Mouse (Mus musculus) embryonic facial prominence, embryonic 14.5 days (tissue): ENCODE results near the gene 4931428F04Rik. TPM values are rescaled to one million over a fixed set of nuclear protein-coding genes. Genes with fewer than 3 reads are reported as not detected.
"Not testable (repeated sequence)": the region's sequence is repeated elsewhere in the genome, so short reads cannot be mapped to it uniquely, and the experiment has no call there.

Experiments used
- ATAC-seq: fragments of 200-750 bp; cut with Nextera tagmentation; 2 replicates; pipeline ENCODE4 v1.8.0; 2017; ENCODE audit warnings: low read depth, moderate number of reproducible peaks, moderate TSS enrichment
- DNase-seq: peaks from one replicate; pipeline ENCODE4 v3.0.0-alpha.2; 2015; ENCODE audit warnings: low spot score
- H3K27ac ChIP-seq: fragments of 300-500 bp; sonication (generic); replicated peaks from 2 replicates; pipeline ENCODE4 v1.5.1; 2014; ENCODE audit warnings: low read depth, mild to moderate bottlenecking, low read length, moderate library complexity
- H3K27me3 ChIP-seq: fragments of 300-500 bp; sonication (generic); replicated peaks from 2 replicates; pipeline ENCODE4 v1.6.1; 2014; ENCODE audit warnings: low read length; ENCODE audit not compliant: control insufficient read depth, insufficient read depth
- H3K36me3 ChIP-seq: fragments of 300-500 bp; sonication (generic); 2 replicates; pipeline ENCODE4 v1.6.1; 2014; ENCODE audit warnings: low read length, mixed read lengths; ENCODE audit not compliant: control insufficient read depth, insufficient read depth
- H3K4me1 ChIP-seq: fragments of 300-500 bp; sonication (generic); 2 replicates; pipeline ENCODE4 v1.6.1; 2014; ENCODE audit warnings: antibody characterized with exemption, low read length; ENCODE audit not compliant: control insufficient read depth, insufficient read depth
- H3K4me2 ChIP-seq: fragments of 300-500 bp; sonication (generic); 2 replicates; pipeline ENCODE4 v1.6.1; 2014; ENCODE audit warnings: low read depth, mild to moderate bottlenecking, low read length, moderate library complexity, mixed read lengths
- H3K4me3 ChIP-seq: fragments of 300-500 bp; sonication (generic); 2 replicates; pipeline ENCODE4 v1.5.1; 2014; ENCODE audit warnings: low read depth, mild to moderate bottlenecking, low read length
- H3K9ac ChIP-seq: fragments of 300-500 bp; sonication (generic); 2 replicates; pipeline ENCODE4 v1.6.1; 2014; ENCODE audit warnings: low read depth, mild to moderate bottlenecking, low read length, moderate library complexity, mixed read lengths
- H3K9me3 ChIP-seq: fragments of 300-500 bp; sonication (generic); 2 replicates; pipeline ENCODE4 v1.6.1; 2016; ENCODE audit warnings: low read length; ENCODE audit not compliant: control insufficient read depth
- WGBS: fragments of 180-500 bp; shearing (Covaris S2); extraction: QIAGEN DNeasy Blood & Tissue Kit; methylation state at CpG from one replicate; pipeline ENCODE4 v1.1.7; 2014; 5-methylcytosine and 5-hydroxymethylcytosine counted together
- polyA plus RNA-seq: library from polyadenylated mRNA; unstranded; fragments of >200 nt; fragmentation: Nextera tagmentation; extraction: Ambion mirVana; gene quantifications from 2 replicates; pipeline ENCODE4 v1.2.1, GENCODE M21; 2014

4931428F04Rik gene
- polyA plus RNA-seq, 1 experiment from 2014 or later: 8.1 TPM

- no peak for ATAC-seq
- Histone ChIP-seq H3K27ac (no peak overlapping the region), H3K4me1 (peaks cover 17% of the 10 kb centered on the region), H3K4me2 (no peak overlapping the region), H3K36me3 (no peaks in the 10 kb centered on the region), H3K9me3 (no peaks in the 10 kb centered on the region), H3K9ac (no peak overlapping the region), H3K27me3 (peaks cover 11% of the 10 kb centered on the region), H3K4me3 (no peak overlapping the region)
- 66% methylated on average over 14 of the region's 19 CpGs for WGBS
- no peak for DNase-seq
Observed at GRCm38 (mm10) chr8:105293405-105293804, 3.7 kb upstream of the 4931428F04Rik start.

- 83% methylated on average over 7 of the region's 7 CpGs for WGBS
- no peak overlapping the region for H3K4me3 ChIP-seq
- peaks cover 11% of the 10 kb centered on the region for H3K27me3 ChIP-seq
- H3K4me2 ChIP-seq: no peak overlapping the region
- DNase-seq (no peak), ATAC-seq (no peak)
- no peaks in the 10 kb centered on the region for H3K36me3 ChIP-seq
- H3K9me3 ChIP-seq: no peaks in the 10 kb centered on the region
- H3K9ac ChIP-seq: no peak overlapping the region
- H3K4me1 ChIP-seq: peaks cover 15% of the 10 kb centered on the region
- no peak overlapping the region for H3K27ac ChIP-seq
Observed at GRCm38 (mm10) chr8:105292471-105292870, 2.8 kb upstream of the 4931428F04Rik start.

GRCm38 (mm10) chr8:105291802-105292201, 2.1 kb upstream of the 4931428F04Rik start:
- ATAC-seq: not testable (repeated sequence)
- H3K27me3 ChIP-seq: peaks cover 11% of the 10 kb centered on the region
- WGBS: 62% methylated on average over 3 of the region's 3 CpGs

GRCm38 (mm10) chr8:105291364-105291763, 1.7 kb upstream of the 4931428F04Rik start:
- WGBS: 83% methylated on average over 8 of the region's 8 CpGs
- not testable (repeated sequence) for H3K4me1 ChIP-seq, H3K36me3 ChIP-seq

More at GRCm38 (mm10) chr8:105291802-105292201, 2.1 kb upstream of the 4931428F04Rik start:
- H3K9me3 ChIP-seq, H3K36me3 ChIP-seq, H3K4me3 ChIP-seq, H3K4me2 ChIP-seq, H3K27ac ChIP-seq, H3K9ac ChIP-seq, DNase-seq: not testable (repeated sequence)
- peaks cover 11% of the 10 kb centered on the region; the same call in 1 of the 2 replicates for H3K4me1 ChIP-seq

GRCm38 (mm10) chr8:105290554-105291314, 1.1 kb upstream of the 4931428F04Rik start:
- 6% methylated on average over 31 of the region's 31 CpGs for WGBS
- no peak for ATAC-seq

More at GRCm38 (mm10) chr8:105291364-105291763, 1.7 kb upstream of the 4931428F04Rik start:
- ATAC-seq, H3K9me3 ChIP-seq, H3K27ac ChIP-seq, H3K4me2 ChIP-seq, H3K9ac ChIP-seq, DNase-seq, H3K4me3 ChIP-seq: not testable (repeated sequence)
- peaks cover 11% of the 10 kb centered on the region for H3K27me3 ChIP-seq

GRCm38 (mm10) chr8:105288958-105289732, 519 bp downstream of the 4931428F04Rik start:
- peak; percentile 94 for ATAC-seq
- H3K27me3 ChIP-seq: peaks cover 11% of the 10 kb centered on the region
- under 1% methylated on average over 30 of the region's 53 CpGs for WGBS
- peak overlapping the region; percentile 68 for H3K9ac ChIP-seq
- H3K4me3 ChIP-seq: peak overlapping the region; percentile 57
- peak; percentile 98 for DNase-seq
- peaks cover 9% of the 10 kb centered on the region; the same call in 1 of the 2 replicates for H3K4me1 ChIP-seq
- H3K27ac ChIP-seq: peak overlapping the region; percentile 76
- no peaks in the 10 kb centered on the region for H3K9me3 ChIP-seq
- peak overlapping the region; percentile 64 for H3K4me2 ChIP-seq
- 0 out of 2 replicates have a peak, but pooled peaks cover 6% of the 10 kb centered on the region for H3K36me3 ChIP-seq

More at GRCm38 (mm10) chr8:105290554-105291314, 1.1 kb upstream of the 4931428F04Rik start:
- peaks cover 11% of the 10 kb centered on the region for H3K27me3 ChIP-seq
- peak overlapping the region; percentile 64 for H3K4me2 ChIP-seq
- peak overlapping the region; percentile 57; the same call in 1 of the 2 replicates for H3K4me3 ChIP-seq
- no peak overlapping the region for H3K9ac ChIP-seq
- H3K27ac ChIP-seq: no peak overlapping the region
- H3K9me3 ChIP-seq: no peaks in the 10 kb centered on the region
- H3K4me1 ChIP-seq: peaks cover 9% of the 10 kb centered on the region; the same call in 1 of the 2 replicates
- H3K36me3 ChIP-seq: 0 out of 2 replicates have a peak, but pooled peaks cover under 1% of the 10 kb centered on the region
- DNase-seq: peak; percentile 90

- WGBS: 93% methylated on average over 5 of the region's 5 CpGs
Observed at GRCm38 (mm10) chr8:105288231-105288630, 1.4 kb downstream of the 4931428F04Rik start.

GRCm38 (mm10) chr8:105286907-105287306, 2.8 kb downstream of the 4931428F04Rik start:
- peaks cover 9% of the 10 kb centered on the region; the same call in 1 of the 2 replicates for H3K4me1 ChIP-seq
- H3K4me2 ChIP-seq: no peak overlapping the region
- ATAC-seq (no peak), DNase-seq (no peak)
- H3K36me3 ChIP-seq: peaks cover 13% of the 10 kb centered on the region; the same call in 1 of the 2 replicates
- WGBS: 85% methylated on average over 4 of the region's 4 CpGs
- no peak overlapping the region for H3K27ac ChIP-seq
- H3K27me3 ChIP-seq: peaks cover 11% of the 10 kb centered on the region
- H3K9ac ChIP-seq: no peak overlapping the region
- H3K4me3 ChIP-seq: no peak overlapping the region
- no peaks in the 10 kb centered on the region for H3K9me3 ChIP-seq

More at GRCm38 (mm10) chr8:105288231-105288630, 1.4 kb downstream of the 4931428F04Rik start:
- H3K27me3 ChIP-seq: peaks cover 11% of the 10 kb centered on the region
- H3K36me3 ChIP-seq: 0 out of 2 replicates have a peak, but pooled peaks cover 8% of the 10 kb centered on the region
- H3K27ac ChIP-seq: no peak overlapping the region
- H3K4me2 ChIP-seq: peak overlapping the region; percentile 64
- H3K9me3 ChIP-seq: no peaks in the 10 kb centered on the region
- ATAC-seq (no peak), DNase-seq (no peak)
- no peak overlapping the region; the same call in 1 of the 2 replicates for H3K9ac ChIP-seq
- H3K4me3 ChIP-seq: peak overlapping the region; percentile 57; the same call in 1 of the 2 replicates
- peaks cover 9% of the 10 kb centered on the region; the same call in 1 of the 2 replicates for H3K4me1 ChIP-seq
